Mouse (Mus musculus) liver, adult 2 months (tissue): ENCODE data around the gene Ddr2.

Experiments used
- CTCF ChIP-seq: fragments of 200-500 bp; IDR thresholded peaks from 2 replicates; pipeline ENCODE4 v1.5.1; 2011; ENCODE audit warnings: low read depth, low read length, control low read depth
- POLR2A ChIP-seq: fragments of 200-500 bp; IDR thresholded peaks from 2 replicates; pipeline ENCODE4 v1.6.1; 2011; ENCODE audit warnings: low read length, control low read depth; ENCODE audit not compliant: insufficient read depth; ENCODE audit errors: extremely low read depth

GRCm38 (mm10) chr1:170111651-170112226 is 1.2 kb upstream of the Ddr2 start:
- TF ChIP-seq POLR2A = no peak
- no peak for TF ChIP-seq CTCF
